In genomic region chr3:83996086-83996485, GRCm38 (mm10) we compare ENCODE assay signal across 13 mouse cellular contexts. TPM values are rescaled to one million over a fixed set of nuclear protein-coding genes. Genes with fewer than 3 reads are reported as not detected.
DNase-seq lines count a peak whose midpoint lies in the region; ATAC-seq and TF ChIP-seq lines count a peak whose summit lies in the region.
"Had no signal": no experiment of that assay in that cellular context is flagged by ENCODE, and none has a peak within 500 bp of the region (broad histone marks: within the 10 kb centered on the region; RNA-seq: fewer than 3 reads in every experiment).

No protein-coding gene starts in this region.

- H3K9ac ChIP-seq in heart, embryonic 12.5 days, result no peak overlapping the region
- 0 out of 2 replicates have a peak overlapping the region, but pooled peaks have one; percentile 6 for H3K9ac ChIP-seq in midbrain, embryonic 14.5 days (replicated peaks; ENCODE audit: low read length)
- no peak overlapping the region for H3K9ac ChIP-seq in midbrain, embryonic 11.5 days (ENCODE audit: low read length)
- H3K9ac ChIP-seq: liver, embryonic 13.5 days had no signal

- peaks cover 54% of the 10 kb centered on the region for H3K4me1 ChIP-seq in heart, embryonic 12.5 days (replicated peaks)
- H3K4me1 ChIP-seq in midbrain, embryonic 14.5 days (ENCODE audit: control insufficient read depth, insufficient read depth, low read length), result peaks cover 40% of the 10 kb centered on the region
- H3K4me1 ChIP-seq in midbrain, embryonic 11.5 days (ENCODE audit: control insufficient read depth, insufficient read depth, low read length), result peaks cover 37% of the 10 kb centered on the region

- no peaks in the 10 kb centered on the region for H3K9me3 ChIP-seq in heart, embryonic 12.5 days (replicated peaks)
- no peaks in the 10 kb centered on the region for H3K9me3 ChIP-seq in midbrain, embryonic 14.5 days (ENCODE audit: control insufficient read depth, low read length)
- H3K9me3 ChIP-seq in midbrain, embryonic 11.5 days (ENCODE audit: control insufficient read depth, low read length), result no peaks in the 10 kb centered on the region
- H3K9me3 ChIP-seq: liver, embryonic 13.5 days had no signal

- 64% methylated on average over 6 of the region's 6 CpGs for WGBS in heart, embryonic 12.5 days
- WGBS in midbrain, embryonic 14.5 days, result 35% methylated on average over 6 of the region's 6 CpGs
- WGBS in midbrain, embryonic 11.5 days, result 52% methylated on average over 6 of the region's 6 CpGs

- peak; percentile 42 for DNase-seq in adrenal gland, postnatal 14 days
- DNase-seq in adrenal gland, adult 8-10 months, result no peak
- DNase-seq in heart, postnatal 25 days (ENCODE audit: low spot score), result no peak
- DNase-seq in midbrain, embryonic 14.5 days, result no peak
- DNase-seq in midbrain, embryonic 11.5 days (ENCODE audit: low spot score, missing footprints), result no peak
- DNase-seq in frontal cortex, postnatal 25 days (ENCODE audit: low spot score in 2 of 2), result no peak
- DNase-seq in layer of hippocampus, adult 2 months (ENCODE audit: low spot score in 2 of 2), result no peak
- DNase-seq: cerebellum, postnatal 14 days; kidney, adult 2 months; kidney, postnatal 4 days; liver, embryonic 13.5 days had no signal

- no peak overlapping the region for H3K4me3 ChIP-seq in heart, embryonic 12.5 days
- H3K4me3 ChIP-seq in midbrain, embryonic 14.5 days (replicated peaks; ENCODE audit: low read depth, low read length), result no peak overlapping the region
- no peak overlapping the region for H3K4me3 ChIP-seq in midbrain, embryonic 11.5 days (ENCODE audit: low read depth, low read length)
- H3K4me3 ChIP-seq in layer of hippocampus, adult 2 months, result no peak overlapping the region
- H3K4me3 ChIP-seq: liver, embryonic 13.5 days had no signal

- no peak for TF ChIP-seq CTCF in layer of hippocampus, adult 2 months (conservative IDR thresholded peaks at IDR 0.05)

- no peaks in the 10 kb centered on the region for H3K36me3 ChIP-seq in heart, embryonic 12.5 days
- no peaks in the 10 kb centered on the region for H3K36me3 ChIP-seq in midbrain, embryonic 14.5 days (ENCODE audit: control insufficient read depth, insufficient read depth, low read length)
- H3K36me3 ChIP-seq in midbrain, embryonic 11.5 days (ENCODE audit: control insufficient read depth, insufficient read depth, low read length), result no peaks in the 10 kb centered on the region

- no peak for ATAC-seq in heart, embryonic 12.5 days (ENCODE audit: insufficient number of reproducible peaks, low FRiP score)
- no peak for ATAC-seq in midbrain, embryonic 14.5 days (ENCODE audit: low FRiP score, low TSS enrichment)
- no peak for ATAC-seq in midbrain, embryonic 11.5 days (ENCODE audit: low FRiP score)
- ATAC-seq: lung, postnatal 0 days had no signal

- no peaks in the 10 kb centered on the region for H3K27me3 ChIP-seq in heart, embryonic 12.5 days (replicated peaks)
- no peaks in the 10 kb centered on the region for H3K27me3 ChIP-seq in midbrain, embryonic 14.5 days (ENCODE audit: control insufficient read depth, insufficient read depth, low read length)
- H3K27me3 ChIP-seq in midbrain, embryonic 11.5 days (ENCODE audit: control insufficient read depth, insufficient read depth, low read length), result no peaks in the 10 kb centered on the region
- H3K27me3 ChIP-seq: liver, embryonic 13.5 days had no signal

- H3K4me2 ChIP-seq in heart, embryonic 12.5 days, result no peak overlapping the region
- no peak overlapping the region for H3K4me2 ChIP-seq in midbrain, embryonic 14.5 days (ENCODE audit: low read length)
- no peak overlapping the region for H3K4me2 ChIP-seq in midbrain, embryonic 11.5 days
- H3K4me2 ChIP-seq: liver, embryonic 13.5 days had no signal

- 0 out of 2 replicates have a peak overlapping the region, but pooled peaks have one; percentile 1 for H3K27ac ChIP-seq in heart, embryonic 12.5 days (ENCODE audit: poor library complexity, severe bottlenecking)
- no peak overlapping the region for H3K27ac ChIP-seq in midbrain, embryonic 14.5 days (replicated peaks; ENCODE audit: low read depth, low read length)
- H3K27ac ChIP-seq in midbrain, embryonic 11.5 days (ENCODE audit: low read depth, low read length), result no peak overlapping the region
- no peak overlapping the region for H3K27ac ChIP-seq in layer of hippocampus, adult 2 months
- H3K27ac ChIP-seq: liver, embryonic 13.5 days had no signal

- intact Hi-C loops in heart, postnatal 25 days (cut with DNase I), result loop anchor here (5.0 kb wide), 1 partner anchor 41 kb away; no protein-coding TSS in a partner anchor

RNA-seq across cellular contexts. Expression of gene Tmem131l, which starts 43.9 kb away (rescaled TPM):
- total RNA-seq in adrenal gland, postnatal 14 days (2021), result 45.7 and 60.1 TPM in 2 replicates
- total RNA-seq in adrenal gland, adult 8-10 months (2022), result 10 to 100 TPM; 37.3 to 56.8 (median 50.1) TPM
- polyA plus RNA-seq in heart, embryonic 12.5 days (2016; fragmentation: Nextera tagmentation; extraction: Ambion mirVana), result 26.9 and 27.4 TPM in 2 replicates
- 10 to 100 TPM; 19.4 to 20.8 TPM for total RNA-seq in heart, postnatal 25 days (2021)
- polyA plus RNA-seq in midbrain, embryonic 14.5 days (2014; fragmentation: Nextera tagmentation; extraction: Ambion mirVana), result 89.4 and 90.7 TPM in 2 replicates
- 67.1 and 76.3 TPM in 2 replicates for polyA plus RNA-seq in midbrain, embryonic 11.5 days (2014; fragmentation: Nextera tagmentation; extraction: Ambion mirVana)
- total RNA-seq in layer of hippocampus, adult 2 months (2021), result 10 to 100 TPM; 27.4 to 36.5 TPM
